ENCODE assay signal across 29 mouse cellular contexts in the genomic region with DNA sequence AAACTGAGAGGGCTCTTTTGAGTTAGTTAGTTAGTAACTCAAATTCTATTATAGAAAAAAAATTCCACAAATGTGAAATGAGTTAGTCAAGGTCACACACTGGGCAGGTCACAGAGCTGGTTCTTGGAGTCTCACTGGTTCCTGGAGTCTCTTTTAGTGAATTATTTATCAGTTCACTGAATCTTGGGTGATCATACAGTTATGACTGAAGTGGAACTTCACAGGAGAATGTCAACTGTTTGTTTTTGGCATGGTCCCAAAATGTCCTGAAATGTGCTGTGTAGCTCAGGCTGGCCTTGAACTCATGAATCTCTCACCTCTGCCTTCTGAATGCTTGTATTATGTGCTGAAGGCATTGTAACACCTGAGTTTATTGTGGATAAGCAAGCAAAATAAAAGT.
DNase-seq lines count a peak whose midpoint lies in the region; ATAC-seq and TF ChIP-seq lines count a peak whose summit lies in the region.
"Had no signal": no experiment of that assay in that cellular context is flagged by ENCODE, and none has a peak within 500 bp of the region (broad histone marks: within the 10 kb centered on the region; RNA-seq: fewer than 3 reads in every experiment).

No protein-coding gene starts in this region.

- TF ChIP-seq POLR2A in kidney, adult 2 months (IDR thresholded peaks at IDR 0.05; ENCODE audit: low read depth, low read length) = no peak

- H3K9ac ChIP-seq in kidney, embryonic 16.5 days (replicated peaks; ENCODE audit: low read length) = no peak overlapping the region
- no peak overlapping the region for H3K9ac ChIP-seq in midbrain, embryonic 13.5 days (replicated peaks)
- H3K9ac ChIP-seq: embryonic facial prominence, embryonic 13.5 days; forebrain, embryonic 12.5 days; forebrain, embryonic 15.5 days; heart, embryonic 12.5 days; heart, embryonic 15.5 days; hindbrain, embryonic 14.5 days had no signal

- peaks cover 21% of the 10 kb centered on the region for H3K4me1 ChIP-seq in kidney, adult 2 months (ENCODE audit: control insufficient read depth, insufficient read depth, low read length)
- H3K4me1 ChIP-seq in kidney, embryonic 16.5 days (ENCODE audit: insufficient read depth, low read length) = no peaks in the 10 kb centered on the region
- H3K4me1 ChIP-seq in midbrain, embryonic 13.5 days (replicated peaks) = no peaks in the 10 kb centered on the region
- H3K4me1 ChIP-seq: embryonic facial prominence, embryonic 13.5 days; forebrain, embryonic 12.5 days; forebrain, embryonic 15.5 days had no signal

- H3K36me3 ChIP-seq in kidney, adult 2 months (ENCODE audit: control insufficient read depth, insufficient read depth, low read length) = no peaks in the 10 kb centered on the region
- H3K36me3 ChIP-seq in kidney, embryonic 16.5 days (ENCODE audit: insufficient read depth, low read length) = no peaks in the 10 kb centered on the region
- no peaks in the 10 kb centered on the region for H3K36me3 ChIP-seq in midbrain, embryonic 13.5 days
- H3K36me3 ChIP-seq: embryonic facial prominence, embryonic 10.5 days; embryonic facial prominence, embryonic 13.5 days; forebrain, embryonic 12.5 days; forebrain, embryonic 15.5 days; G1E; heart, embryonic 12.5 days; heart, embryonic 15.5 days had no signal

- no peak for TF ChIP-seq CTCF in kidney, adult 2 months (conservative IDR thresholded peaks at IDR 0.05; ENCODE audit: insufficient read depth, insufficient read length, low read depth, low read length)

- H3K27ac ChIP-seq in kidney, adult 2 months (ENCODE audit: insufficient read depth, low read depth, low read length) = peak overlapping the region; percentile 0; the same call in 1 of the 2 replicates
- H3K27ac ChIP-seq in kidney, embryonic 16.5 days (ENCODE audit: low read length) = no peak overlapping the region
- no peak overlapping the region for H3K27ac ChIP-seq in midbrain, embryonic 13.5 days
- H3K27ac ChIP-seq: embryonic facial prominence, embryonic 10.5 days; embryonic facial prominence, embryonic 13.5 days; forebrain, embryonic 12.5 days; forebrain, embryonic 15.5 days; heart, embryonic 15.5 days; hindbrain, embryonic 14.5 days had no signal

- no peaks in the 10 kb centered on the region for H3K9me3 ChIP-seq in kidney, embryonic 16.5 days (ENCODE audit: low read length)
- H3K9me3 ChIP-seq in midbrain, embryonic 13.5 days = no peaks in the 10 kb centered on the region
- H3K9me3 ChIP-seq: embryonic facial prominence, embryonic 10.5 days; embryonic facial prominence, embryonic 13.5 days; forebrain, embryonic 12.5 days; forebrain, embryonic 15.5 days; G1E; heart, embryonic 12.5 days; heart, embryonic 15.5 days had no signal

- no peak for ATAC-seq in kidney, embryonic 16.5 days (ENCODE audit: low FRiP score, low TSS enrichment)
- no peak for ATAC-seq in midbrain, embryonic 13.5 days
- ATAC-seq: forebrain, embryonic 15.5 days; Patski had no signal

- H3K4me3 ChIP-seq in kidney, adult 2 months (ENCODE audit: insufficient read depth, low read depth, low read length) = no peak overlapping the region
- no peak overlapping the region for H3K4me3 ChIP-seq in kidney, embryonic 16.5 days (ENCODE audit: low read length)
- H3K4me3 ChIP-seq in midbrain, embryonic 13.5 days (replicated peaks) = no peak overlapping the region
- H3K4me3 ChIP-seq: embryonic facial prominence, embryonic 10.5 days; embryonic facial prominence, embryonic 13.5 days; erythroblast, embryonic 14.5 days; forebrain, embryonic 12.5 days; forebrain, embryonic 15.5 days; heart, embryonic 12.5 days; heart, embryonic 15.5 days had no signal

- no peaks in the 10 kb centered on the region for H3K27me3 ChIP-seq in kidney, adult 2 months (replicated peaks; ENCODE audit: control insufficient read depth, insufficient read depth, low read length)
- no peaks in the 10 kb centered on the region for H3K27me3 ChIP-seq in kidney, embryonic 16.5 days (ENCODE audit: insufficient read depth, low read length)
- H3K27me3 ChIP-seq in midbrain, embryonic 13.5 days = no peaks in the 10 kb centered on the region
- H3K27me3 ChIP-seq: CH12.LX; embryonic facial prominence, embryonic 13.5 days; forebrain, embryonic 12.5 days; forebrain, embryonic 15.5 days; heart, embryonic 12.5 days; heart, embryonic 15.5 days; Patski had no signal

- DNase-seq in kidney, adult 2 months = peak; percentile 83
- DNase-seq in kidney, postnatal 10 days = peak; percentile 9
- no peak for DNase-seq in kidney, postnatal 4 days
- peak; percentile 43 for DNase-seq in kidney, postnatal 14 days
- no peak for DNase-seq in layer of hippocampus, postnatal 36 days
- DNase-seq: adrenal gland, postnatal 36 days; B cell, adult 2 months; cerebellum, adult 11 months; cerebellum, adult 8-10 months; cerebellum, postnatal 10 days; cerebellum, postnatal 36 days; embryo, embryonic 11 days; gastrocnemius, postnatal 25 days; heart, adult 18-20 months; heart, postnatal 10 days; heart, postnatal 4 days had no signal

- no peak overlapping the region for H3K4me2 ChIP-seq in kidney, embryonic 16.5 days (replicated peaks; ENCODE audit: low read depth, low read length)
- H3K4me2 ChIP-seq in midbrain, embryonic 13.5 days (replicated peaks) = no peak overlapping the region
- H3K4me2 ChIP-seq: embryonic facial prominence, embryonic 13.5 days; forebrain, embryonic 12.5 days; forebrain, embryonic 15.5 days; heart, embryonic 12.5 days; heart, embryonic 15.5 days; hindbrain, embryonic 14.5 days had no signal

Comparison
In these comparisons a context has a peak if more than half of its experiments do, and no peak if none do; other contexts are left out.
1. DNase-seq: peak in kidney, adult 2 months (single experiment), kidney, postnatal 10 days (single experiment) and kidney, postnatal 14 days (single experiment); none in kidney, postnatal 4 days (0 of 2) and layer of hippocampus, postnatal 36 days (0 of 2).